Mouse (Mus musculus) heart, adult 2 months (tissue): ENCODE data around the gene Pbx1.

Experiments
- CTCF ChIP-seq: fragments of 200-600 bp; IDR thresholded peaks from 2 replicates; pipeline ENCODE4 v1.8.1; 2022; ENCODE audit warnings: antibody characterized with exemption, mild to moderate bottlenecking, moderate library complexity
- EP300 ChIP-seq: fragments of 200-500 bp; IDR thresholded peaks from 2 replicates; pipeline ENCODE4 v1.6.1; 2011; ENCODE audit warnings: low read depth, low read length, control low read depth; ENCODE audit not compliant: insufficient read depth
- POLR2A ChIP-seq: fragments of 200-500 bp; IDR thresholded peaks from 2 replicates; pipeline ENCODE4 v1.6.1; 2011; ENCODE audit warnings: mild to moderate bottlenecking, low read depth, low read length, control low read depth; ENCODE audit not compliant: insufficient read depth

DNA sequence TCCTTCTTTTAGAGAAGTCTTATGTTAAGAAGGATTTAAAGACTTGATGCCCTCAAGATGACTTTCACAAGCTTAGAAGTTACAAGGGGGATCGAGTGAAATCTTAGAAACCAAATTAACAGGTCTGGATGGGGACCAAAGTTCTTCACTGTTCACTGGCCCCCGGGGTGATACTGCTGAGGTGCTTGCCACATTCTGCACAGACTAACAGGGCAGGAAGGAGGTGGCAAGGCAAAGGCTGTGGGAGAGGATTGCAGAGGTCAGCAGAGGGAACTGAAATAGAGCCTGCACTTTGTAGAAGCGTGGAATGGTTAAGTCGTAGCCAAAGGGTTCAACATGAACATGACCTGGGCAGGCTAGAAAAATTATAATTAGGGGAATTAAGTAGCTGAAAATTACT, 256.5 kb downstream of the Pbx1 start:
- TF ChIP-seq POLR2A, result no peak
- TF ChIP-seq CTCF, result no peak
- TF ChIP-seq EP300, result no peak
